Mouse (Mus musculus): Measurements from ENCODE around the gene Bsdc1. TPM values are rescaled to one million over a fixed set of nuclear protein-coding genes. Genes with fewer than 3 reads are reported as not detected.

The Bsdc1 gene
- polyA plus RNA-seq, 1 experiment: 33.0 TPM

DNA sequence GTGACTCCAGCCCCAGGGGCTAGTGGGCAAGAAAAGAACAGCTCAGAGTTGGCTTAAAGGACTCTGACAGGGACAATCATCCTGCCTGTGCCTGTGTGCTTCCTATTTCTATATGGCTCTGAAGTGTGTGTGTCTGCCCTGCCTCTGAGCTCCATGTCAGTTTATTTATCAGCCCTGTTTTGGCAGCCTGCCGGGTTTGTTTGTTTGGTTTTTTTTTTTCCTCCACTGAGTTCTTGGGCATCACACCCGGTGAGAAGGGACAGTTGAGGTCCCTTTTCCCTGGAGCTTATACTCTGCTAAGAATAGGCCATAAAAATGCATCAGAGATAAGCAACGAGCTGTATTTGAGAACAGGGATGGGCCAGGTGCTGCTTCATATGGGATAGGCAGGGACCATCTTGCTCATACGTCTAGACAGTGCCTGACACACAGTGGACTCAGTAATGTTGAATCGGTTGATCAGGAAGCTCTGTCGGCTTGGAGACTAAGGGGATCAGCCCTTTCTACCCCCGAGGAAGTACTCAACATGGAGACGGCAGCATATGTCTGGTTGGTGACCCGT lies 41.0 kb downstream of the Bsdc1 start:
- TF ChIP-seq GATA1 (IDR thresholded peaks at IDR 0.05; ENCODE audit: low read length): no peak

DNA sequence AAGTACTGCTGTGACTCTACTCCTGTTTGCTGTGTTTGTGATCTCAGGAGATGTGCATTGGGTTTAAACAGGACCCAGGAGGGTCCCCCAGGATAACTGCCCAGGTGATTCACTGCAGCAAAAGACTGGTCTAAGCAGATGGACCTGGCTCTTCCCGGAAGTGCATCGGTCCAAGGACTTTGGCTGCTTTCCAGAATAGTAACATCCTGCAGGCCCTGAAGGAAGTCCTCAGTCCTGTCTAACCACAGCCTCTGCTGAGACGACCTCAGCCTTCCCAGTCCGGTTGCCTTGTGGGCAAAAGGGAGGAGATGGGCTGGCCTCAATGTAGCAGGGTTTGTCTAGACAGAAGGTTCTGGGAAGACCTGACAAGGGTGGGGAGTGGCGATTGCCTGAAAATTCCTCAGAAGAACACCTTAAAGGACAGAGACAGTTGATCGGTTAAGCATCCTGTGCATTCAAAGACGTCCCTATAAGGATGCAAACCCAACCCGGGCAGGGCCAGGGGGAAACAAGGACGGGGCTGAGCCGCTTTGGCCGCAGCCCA lies 41.6 kb downstream of the Bsdc1 start:
- no peak for TF ChIP-seq GATA1 (IDR thresholded peaks at IDR 0.05; ENCODE audit: low read length)

DNA sequence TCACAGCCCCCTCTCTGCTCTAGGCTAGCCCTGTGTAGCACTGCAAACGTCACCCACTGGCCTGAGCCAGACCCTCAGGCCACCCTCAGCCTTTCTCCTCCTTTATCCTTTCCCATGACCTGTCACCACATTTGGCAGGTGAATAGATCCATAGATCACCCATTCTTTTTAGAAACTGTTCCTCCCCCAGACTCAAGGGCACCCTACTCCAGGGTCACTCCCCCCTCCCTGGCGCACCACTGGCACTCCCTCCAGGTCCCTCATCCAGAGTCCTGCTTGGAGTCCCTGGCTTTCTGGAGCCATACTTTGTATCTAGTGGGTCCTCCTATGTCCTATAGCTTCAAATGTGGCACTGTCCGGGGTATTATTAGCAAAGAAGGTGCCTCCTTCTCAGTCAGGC lies 44.1 kb downstream of the Bsdc1 start:
- no peak for TF ChIP-seq GATA1 (IDR thresholded peaks at IDR 0.05; ENCODE audit: low read length)

DNA sequence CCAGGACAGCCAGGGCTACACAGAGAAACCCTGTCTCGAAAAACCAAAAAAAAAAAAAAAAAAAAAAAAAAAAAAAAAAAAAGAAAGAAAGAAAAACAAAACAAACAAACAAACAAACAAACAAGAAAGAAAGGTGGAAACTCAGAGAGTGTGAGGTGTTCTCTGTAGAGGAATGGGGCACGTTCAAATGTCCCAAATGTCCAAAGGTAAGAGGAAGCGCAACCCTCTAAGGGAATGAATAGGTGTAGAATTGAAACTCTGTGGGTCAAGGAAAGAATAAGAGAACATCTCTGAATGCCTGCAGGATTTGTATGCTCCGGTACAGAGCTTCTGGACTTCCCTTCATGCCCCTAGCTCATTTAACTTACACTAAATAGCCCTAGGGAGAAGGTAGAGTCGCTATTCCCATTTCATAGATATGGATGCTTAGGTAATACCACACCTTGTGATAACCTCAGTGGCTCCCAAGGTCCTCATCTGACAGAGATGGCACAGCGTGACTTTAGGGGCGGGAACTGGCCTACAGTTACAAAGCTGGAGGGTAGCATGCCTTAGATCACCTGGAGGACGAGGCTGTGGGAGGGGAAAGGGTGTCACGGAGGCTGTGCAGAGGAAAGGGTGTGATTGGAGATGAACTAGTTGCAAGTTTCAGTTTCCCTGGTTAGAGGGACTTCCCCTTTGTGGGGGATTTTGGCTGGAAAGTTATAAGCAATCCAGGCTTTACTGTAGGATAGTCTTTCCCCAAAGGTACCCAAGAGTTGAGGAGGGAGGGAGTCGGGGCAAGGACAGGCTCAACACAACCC lies 46.3 kb downstream of the Bsdc1 start:
- no peak for TF ChIP-seq GATA1 (IDR thresholded peaks at IDR 0.05; ENCODE audit: low read length)

DNA sequence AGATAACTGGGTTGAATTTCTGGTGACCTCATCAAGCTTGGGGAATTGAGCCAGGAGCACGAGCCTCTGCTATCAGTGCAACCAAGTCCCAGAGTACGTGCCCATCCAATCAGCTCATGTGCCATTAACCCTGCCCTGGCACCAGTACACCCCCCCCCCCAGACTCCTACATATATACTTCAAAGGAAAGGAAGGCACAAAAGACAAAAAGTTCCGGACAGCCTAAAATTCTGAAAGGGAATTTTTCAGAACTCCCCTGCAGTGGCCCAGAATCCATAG lies 46.8 kb downstream of the Bsdc1 start:
- TF ChIP-seq GATA1 (IDR thresholded peaks at IDR 0.05; ENCODE audit: low read length): no peak

DNA sequence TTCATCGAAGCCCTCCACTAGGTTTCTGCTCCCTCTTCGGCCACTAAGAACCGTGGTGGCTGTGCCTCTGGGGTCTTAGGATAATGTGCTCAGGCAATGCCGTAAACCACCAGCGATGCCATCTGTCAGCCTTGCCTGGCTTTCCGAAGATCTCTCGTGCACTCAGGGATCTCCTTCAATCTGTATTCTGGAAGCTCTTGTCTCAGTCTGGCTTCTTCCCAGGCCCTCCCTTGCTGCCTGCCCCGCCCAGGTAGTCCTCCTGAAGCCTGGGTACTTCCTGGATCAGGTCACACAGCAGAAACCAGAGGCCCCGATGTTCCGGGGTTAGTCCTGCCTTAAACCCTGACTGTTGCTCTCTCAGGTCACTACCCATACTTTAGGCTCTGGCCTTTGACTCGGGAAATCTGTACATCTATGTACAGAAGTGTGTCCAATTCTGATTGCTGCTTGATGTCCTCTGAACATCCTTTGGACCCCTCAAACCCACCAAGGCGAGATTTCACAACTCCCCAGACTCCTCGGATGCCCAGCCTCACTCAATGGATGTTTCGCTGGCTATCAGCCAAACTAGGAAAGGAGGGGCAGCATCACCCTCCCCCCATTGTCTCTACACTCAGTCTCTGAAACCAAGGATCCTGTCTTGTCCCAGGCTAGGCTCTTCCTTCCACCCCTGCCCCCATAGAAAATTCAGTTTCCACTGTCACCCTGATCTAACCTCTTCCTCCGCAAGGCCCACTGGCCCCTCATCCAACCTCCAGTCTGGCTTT lies 47.6 kb downstream of the Bsdc1 start:
- no peak for TF ChIP-seq GATA1 (IDR thresholded peaks at IDR 0.05; ENCODE audit: low read length)

DNA sequence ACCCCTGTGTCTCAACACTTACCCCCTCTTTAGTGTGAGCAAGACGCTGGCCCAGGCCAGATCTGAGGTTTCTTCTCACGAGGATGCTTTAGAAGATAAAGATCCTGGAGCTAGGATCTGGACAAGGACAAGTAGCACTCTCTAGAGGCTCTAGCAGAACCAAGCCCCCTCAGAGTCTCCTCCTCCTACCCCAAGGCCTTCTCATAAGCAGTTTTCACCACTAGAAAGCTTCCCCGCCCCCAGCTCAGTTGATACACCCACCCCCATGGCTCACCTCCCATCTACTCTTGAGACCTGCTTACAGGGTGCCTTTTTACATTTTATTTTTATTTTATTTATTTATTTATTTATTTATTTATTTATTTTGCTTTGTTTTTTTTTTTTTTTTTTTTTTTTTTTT lies 48.3 kb downstream of the Bsdc1 start:
- no peak for TF ChIP-seq GATA1 (IDR thresholded peaks at IDR 0.05; ENCODE audit: low read length)

DNA sequence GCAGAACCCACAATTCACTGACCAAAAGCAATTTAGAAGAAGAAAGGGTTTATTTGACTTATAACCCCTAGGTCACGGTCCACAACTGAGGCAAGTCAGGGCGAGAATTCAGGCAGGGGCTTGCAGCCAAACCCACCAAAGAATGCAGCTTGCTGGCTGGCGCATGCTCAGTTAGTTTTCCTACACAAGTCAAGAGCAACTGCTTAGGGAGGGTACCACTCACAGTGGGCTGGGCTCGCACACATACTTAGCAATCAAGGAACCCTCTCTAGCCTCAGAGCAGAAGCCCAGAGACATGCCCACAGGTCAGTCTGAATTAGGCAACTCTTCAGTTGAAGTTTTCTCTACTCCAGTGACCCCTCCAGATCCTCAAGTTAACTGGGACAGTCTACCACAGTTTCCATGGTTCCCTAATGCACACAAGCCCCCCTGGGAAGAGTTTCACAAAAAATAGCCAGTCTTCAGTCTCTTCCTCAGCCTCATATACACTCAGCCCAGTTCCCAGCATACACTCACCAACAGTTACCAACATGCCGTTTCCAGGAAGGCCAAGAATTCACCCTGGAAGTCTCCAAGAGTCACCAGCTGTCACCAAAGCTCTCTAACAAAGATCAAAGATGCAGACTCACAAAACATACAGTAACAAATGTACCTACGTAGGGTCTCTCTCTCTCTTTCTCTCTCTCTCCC lies 49.5 kb downstream of the Bsdc1 start:
- no peak for TF ChIP-seq GATA1 (IDR thresholded peaks at IDR 0.05; ENCODE audit: low read length)

DNA sequence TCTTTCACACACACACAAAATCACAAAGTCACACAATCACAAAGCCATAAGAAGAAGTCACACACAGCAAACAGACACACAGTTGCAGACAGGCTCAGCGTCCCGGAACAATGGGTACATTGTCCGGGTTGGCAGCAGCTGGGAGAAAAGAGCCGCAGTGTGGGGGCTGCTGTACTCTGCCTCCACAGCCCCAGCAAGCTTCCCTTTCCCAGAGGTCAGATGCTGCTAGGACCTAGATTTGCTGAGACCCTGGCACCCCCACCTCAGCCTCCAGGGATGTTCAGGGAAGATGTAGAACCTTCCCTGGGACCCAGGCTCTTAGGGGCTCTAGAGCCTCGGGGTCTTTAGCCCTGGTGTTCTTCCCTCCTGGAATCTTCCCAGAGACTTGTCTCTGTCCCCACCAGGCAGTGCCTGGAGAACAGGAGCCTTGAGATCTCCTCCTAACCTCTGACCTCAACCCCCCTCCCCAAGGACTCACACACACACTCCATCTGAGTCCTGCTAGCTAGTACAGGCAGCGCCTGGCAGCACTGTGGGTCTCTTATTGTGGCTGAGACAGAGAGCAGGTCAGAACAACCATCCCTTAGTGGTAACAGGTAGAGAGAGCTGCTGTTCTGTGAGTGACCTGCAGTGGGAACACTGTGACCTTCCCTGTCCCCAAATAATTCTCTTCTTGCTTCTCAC lies 50.2 kb downstream of the Bsdc1 start:
- TF ChIP-seq GATA1 (IDR thresholded peaks at IDR 0.05; ENCODE audit: low read length): no peak

DNA sequence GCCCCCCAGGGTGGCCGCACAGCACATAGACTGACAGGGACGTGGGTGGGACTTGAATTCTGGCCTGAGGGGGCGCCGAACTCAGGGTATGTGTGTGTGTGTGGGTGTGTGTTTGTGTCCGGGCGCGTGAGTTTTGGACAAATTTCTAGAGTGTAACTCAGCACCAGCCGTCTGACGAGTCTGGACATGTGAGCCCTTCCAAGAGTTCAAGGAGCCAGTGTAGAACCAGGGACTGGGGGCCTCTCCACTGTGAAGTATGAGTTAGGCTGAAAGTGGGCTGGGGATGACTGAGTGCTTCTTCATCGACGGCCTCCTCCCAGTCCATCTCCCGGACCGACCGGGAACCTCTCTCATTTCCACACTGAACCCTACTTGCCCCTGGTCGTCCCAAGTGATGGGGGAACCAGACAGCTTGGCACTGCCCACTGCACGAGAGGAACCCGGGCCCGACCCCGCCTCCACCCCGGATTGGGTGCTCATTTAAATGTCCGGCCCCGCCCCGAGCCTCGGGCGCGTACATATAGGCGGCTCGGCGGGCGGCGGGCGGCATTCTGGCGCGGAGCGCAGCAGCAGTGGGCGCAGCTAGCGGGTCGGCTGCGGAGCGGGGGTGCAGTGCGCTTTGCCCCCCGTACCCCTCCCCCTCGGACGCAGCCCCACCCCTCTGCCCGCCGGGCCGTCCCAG lies 51.8 kb downstream of the Bsdc1 start, which contains the start of gene Marcksl1:
Gene Marcksl1, plus strand, starts transcription at position 496 of the 682 bp plus-strand sequence.
- TF ChIP-seq GATA1 (IDR thresholded peaks at IDR 0.05; ENCODE audit: low read length): no peak

DNA sequence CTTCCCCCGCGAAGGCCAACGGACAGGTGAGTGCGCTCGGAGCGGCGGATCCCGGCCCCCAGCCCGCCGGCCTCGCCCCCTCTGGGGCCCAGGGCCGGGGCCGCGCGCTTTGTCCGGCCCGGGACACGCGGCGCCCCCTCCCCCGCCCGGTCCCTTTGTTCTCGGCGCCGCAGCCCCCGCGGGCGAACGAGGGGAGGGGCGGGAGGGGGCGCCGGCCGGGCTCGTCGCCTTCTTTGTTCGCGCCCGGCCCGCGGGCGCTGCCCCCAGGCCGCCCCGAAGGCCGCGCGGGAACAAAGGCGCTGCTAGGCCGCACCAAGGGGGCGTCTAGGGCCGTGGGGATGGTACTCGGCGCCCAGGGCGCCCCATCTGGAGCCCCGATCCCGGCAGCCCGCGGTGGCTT lies 52.5 kb downstream of the Bsdc1 start:
- no peak for TF ChIP-seq GATA1 (IDR thresholded peaks at IDR 0.05; ENCODE audit: low read length)

DNA sequence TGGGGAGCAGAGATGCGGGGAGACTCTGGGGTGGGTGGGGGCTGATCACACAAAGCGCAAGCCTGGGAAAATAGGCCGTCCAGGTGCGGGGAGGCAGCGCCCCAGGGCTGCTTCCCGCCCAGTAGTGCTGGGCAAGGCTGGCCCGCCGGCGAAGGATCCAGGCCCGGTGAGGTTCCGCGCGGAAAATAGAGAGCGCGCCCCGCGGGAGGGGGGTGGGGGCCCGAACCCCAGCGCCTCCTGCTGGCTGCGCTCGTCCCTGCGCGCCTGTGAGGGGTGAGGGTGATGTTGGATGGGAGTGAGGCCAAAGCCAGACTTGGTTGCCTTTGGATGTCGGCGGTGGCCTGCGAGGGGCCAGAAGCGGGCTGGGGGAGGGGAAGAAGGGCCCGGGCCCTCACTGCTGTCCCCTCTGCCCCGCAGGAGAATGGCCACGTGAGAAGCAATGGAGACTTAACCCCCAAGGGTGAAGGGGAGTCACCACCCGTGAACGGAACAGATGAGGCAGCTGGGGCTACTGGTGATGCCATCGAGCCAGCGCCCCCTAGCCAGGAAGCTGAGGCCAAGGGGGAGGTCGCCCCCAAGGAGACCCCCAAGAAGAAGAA lies 53.0 kb downstream of the Bsdc1 start:
- TF ChIP-seq GATA1 (IDR thresholded peaks at IDR 0.05; ENCODE audit: low read length): no peak

DNA sequence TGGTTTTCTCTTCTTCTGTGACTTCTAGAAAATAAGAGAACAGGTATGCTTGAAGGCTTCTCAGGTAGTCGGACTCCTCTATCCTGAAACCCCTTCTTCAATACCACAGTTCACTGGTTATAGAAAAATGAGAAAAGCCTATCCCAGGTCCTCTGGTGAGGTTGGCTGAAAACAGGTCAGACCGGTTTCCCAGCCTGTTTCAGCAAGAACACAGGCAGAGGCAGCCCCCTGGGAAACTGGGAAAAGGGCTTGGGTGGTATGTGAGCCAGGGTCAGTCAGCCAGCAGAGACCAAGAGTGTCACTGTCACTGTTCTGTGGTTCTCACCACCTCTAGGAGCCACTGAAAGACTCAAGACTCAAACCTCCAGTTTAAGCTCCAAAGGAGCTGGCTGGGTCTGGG lies 55.5 kb downstream of the Bsdc1 start:
- TF ChIP-seq GATA1 (IDR thresholded peaks at IDR 0.05; ENCODE audit: low read length): no peak

DNA sequence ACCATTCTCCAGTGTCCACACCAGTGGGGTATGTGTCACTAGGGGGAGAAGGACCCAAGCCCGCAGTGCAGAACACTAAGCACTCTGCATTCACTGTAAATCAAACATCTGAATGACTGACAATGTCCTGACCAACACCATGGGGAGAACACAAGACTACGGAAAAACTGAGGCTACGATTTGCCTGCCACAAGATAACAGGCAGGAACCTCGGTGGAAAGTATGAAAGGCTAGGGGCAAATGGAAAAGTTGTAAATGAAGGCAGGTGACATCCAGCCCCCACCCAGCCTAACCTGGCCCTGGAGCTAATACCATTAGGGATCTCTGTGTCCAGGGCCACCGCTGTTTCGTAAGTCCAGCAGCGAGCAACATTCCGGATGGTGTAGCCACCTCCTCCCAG lies 57.1 kb downstream of the Bsdc1 start:
- no peak for TF ChIP-seq GATA1 (IDR thresholded peaks at IDR 0.05; ENCODE audit: low read length)
